ENCODE assay signal across 23 mouse cellular contexts in the genomic region with DNA sequence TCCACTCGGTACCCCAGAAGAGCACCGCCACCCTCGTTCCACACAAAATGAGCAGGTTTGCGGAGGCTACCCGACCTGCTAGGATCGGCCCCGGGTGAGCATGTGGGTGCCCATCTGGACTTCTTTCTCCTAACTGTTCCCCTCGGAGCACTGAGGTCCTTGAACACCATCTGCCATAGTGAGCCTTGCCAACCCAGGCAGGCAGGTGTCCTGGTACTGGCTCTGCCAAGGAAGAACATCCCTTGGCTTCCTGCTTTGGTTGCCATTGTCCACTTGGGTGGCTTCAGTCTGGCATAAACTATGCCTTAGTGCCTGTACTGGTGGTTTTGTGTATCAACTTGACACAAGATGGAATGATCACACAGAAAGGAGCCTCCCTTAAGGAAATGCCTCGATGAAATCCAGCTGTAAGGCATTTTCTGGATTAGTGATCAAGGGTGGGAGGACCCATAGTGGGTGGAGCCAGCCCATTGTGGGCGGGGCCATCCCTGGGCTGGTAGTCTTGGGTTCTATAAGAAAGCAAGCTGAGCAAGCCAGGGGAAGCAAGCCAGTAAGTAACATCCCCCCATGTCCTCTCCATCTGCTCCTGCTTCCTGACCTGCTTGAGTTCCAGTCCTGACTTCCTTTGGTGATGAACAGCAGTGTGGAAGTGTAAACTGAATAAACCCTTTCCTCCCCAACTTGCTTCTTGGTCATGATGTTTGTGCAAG. TPM values are rescaled to one million over a fixed set of nuclear protein-coding genes. Genes with fewer than 3 reads are reported as not detected.
A peak's percentile ranks its signal among the peaks of the same experiment; 100 is the strongest.
DNase-seq lines count a peak whose midpoint lies in the region; ATAC-seq lines count a peak whose summit lies in the region.
"Had no signal": no experiment of that assay in that cellular context is flagged by ENCODE, and none has a peak within 500 bp of the region (broad histone marks: within the 10 kb centered on the region; RNA-seq: fewer than 3 reads in every experiment).

No protein-coding gene starts in this region.

- no peak overlapping the region for H3K27ac ChIP-seq in embryonic facial prominence, embryonic 11.5 days (replicated peaks; ENCODE audit: low read depth, low read length)
- no peak overlapping the region for H3K27ac ChIP-seq in embryonic facial prominence, embryonic 10.5 days (replicated peaks)
- no peak overlapping the region for H3K27ac ChIP-seq in forebrain, embryonic 14.5 days (ENCODE audit: low read depth, low read length)
- H3K27ac ChIP-seq: forebrain, embryonic 15.5 days; kidney, postnatal 0 days; midbrain, embryonic 13.5 days had no signal

- ATAC-seq in embryonic facial prominence, embryonic 11.5 days (replicated peaks; ENCODE audit: insufficient number of reproducible peaks, low FRiP score, low TSS enrichment, low read depth) = no peak
- no peak for ATAC-seq in forebrain, embryonic 14.5 days
- ATAC-seq: forebrain, embryonic 15.5 days; liver, postnatal 0 days; midbrain, embryonic 13.5 days had no signal

- H3K36me3 ChIP-seq in embryonic facial prominence, embryonic 11.5 days (replicated peaks; ENCODE audit: control insufficient read depth, insufficient read depth, low read depth, low read length) = no peaks in the 10 kb centered on the region
- H3K36me3 ChIP-seq in embryonic facial prominence, embryonic 10.5 days (replicated peaks) = no peaks in the 10 kb centered on the region
- no peaks in the 10 kb centered on the region for H3K36me3 ChIP-seq in forebrain, embryonic 14.5 days (ENCODE audit: control insufficient read depth, insufficient read depth, low read length)
- H3K36me3 ChIP-seq: forebrain, embryonic 15.5 days; midbrain, embryonic 13.5 days had no signal

- H3K9ac ChIP-seq in embryonic facial prominence, embryonic 11.5 days (replicated peaks; ENCODE audit: low read length) = no peak overlapping the region
- H3K9ac ChIP-seq in forebrain, embryonic 14.5 days (ENCODE audit: low read length) = no peak overlapping the region
- H3K9ac ChIP-seq: forebrain, embryonic 15.5 days; liver, postnatal 0 days; midbrain, embryonic 13.5 days had no signal

- DNase-seq in embryonic facial prominence, embryonic 11.5 days (ENCODE audit: low spot score) = peak; percentile 22
- no peak for DNase-seq in embryonic facial prominence, embryonic 10.5 days (ENCODE audit: low spot score)
- peak; percentile 43 for DNase-seq in R1 (ENCODE audit: low read depth, low spot score)
- peak; percentile 97 for DNase-seq in cerebellum, adult 11 months
- DNase-seq in cerebellum, adult 9-11 months = peak; percentile 99
- no peak for DNase-seq in kidney, postnatal 4 days
- DNase-seq in testis, postnatal 14 days (ENCODE audit: low spot score) = no peak
- no peak for DNase-seq in forebrain, embryonic 14.5 days (ENCODE audit: low spot score)
- DNase-seq: kidney, adult 11 months; liver, postnatal 0 days; lung, postnatal 14 days; right cerebral cortex, postnatal 14 days; spleen, adult 18-20 months; thymus, postnatal 25 days had no signal

- no peaks in the 10 kb centered on the region for H3K27me3 ChIP-seq in embryonic facial prominence, embryonic 11.5 days (ENCODE audit: control insufficient read depth, insufficient read depth, low read length)
- no peaks in the 10 kb centered on the region for H3K27me3 ChIP-seq in embryonic facial prominence, embryonic 10.5 days (replicated peaks; ENCODE audit: low read depth, poor library complexity, severe bottlenecking)
- H3K27me3 ChIP-seq in forebrain, embryonic 14.5 days (replicated peaks; ENCODE audit: control insufficient read depth, insufficient read depth, low read length) = no peaks in the 10 kb centered on the region
- H3K27me3 ChIP-seq: forebrain, embryonic 15.5 days; midbrain, embryonic 13.5 days had no signal

- H3K4me2 ChIP-seq in embryonic facial prominence, embryonic 11.5 days (ENCODE audit: low read depth, low read length) = no peak overlapping the region
- no peak overlapping the region for H3K4me2 ChIP-seq in forebrain, embryonic 14.5 days (ENCODE audit: low read length)
- H3K4me2 ChIP-seq: forebrain, embryonic 15.5 days; heart, embryonic 11.5 days; midbrain, embryonic 13.5 days had no signal

- H3K4me3 ChIP-seq in embryonic facial prominence, embryonic 11.5 days (ENCODE audit: low read depth, low read length) = no peak overlapping the region
- no peak overlapping the region for H3K4me3 ChIP-seq in embryonic facial prominence, embryonic 10.5 days
- H3K4me3 ChIP-seq in forebrain, embryonic 14.5 days (ENCODE audit: low read depth, low read length) = no peak overlapping the region
- H3K4me3 ChIP-seq: forebrain, embryonic 15.5 days; midbrain, embryonic 13.5 days had no signal

- H3K4me1 ChIP-seq in embryonic facial prominence, embryonic 11.5 days (ENCODE audit: control insufficient read depth, insufficient read depth, low read length) = no peaks in the 10 kb centered on the region
- H3K4me1 ChIP-seq in embryonic facial prominence, embryonic 10.5 days = peaks cover 7% of the 10 kb centered on the region; the same call in 1 of the 2 replicates
- H3K4me1 ChIP-seq in forebrain, embryonic 14.5 days (ENCODE audit: control insufficient read depth, insufficient read depth, low read length) = no peaks in the 10 kb centered on the region
- H3K4me1 ChIP-seq: forebrain, embryonic 15.5 days had no signal

- no peaks in the 10 kb centered on the region for H3K9me3 ChIP-seq in embryonic facial prominence, embryonic 11.5 days (replicated peaks; ENCODE audit: control insufficient read depth, low read length)
- peaks cover 2% of the 10 kb centered on the region; the same call in 1 of the 2 replicates for H3K9me3 ChIP-seq in embryonic facial prominence, embryonic 10.5 days
- no peaks in the 10 kb centered on the region for H3K9me3 ChIP-seq in forebrain, embryonic 14.5 days (replicated peaks; ENCODE audit: control insufficient read depth, low read length)
- H3K9me3 ChIP-seq: forebrain, embryonic 15.5 days; midbrain, embryonic 13.5 days had no signal

- 83% methylated on average over 10 of the region's 10 CpGs for WGBS in embryonic facial prominence, embryonic 11.5 days
- WGBS in embryonic facial prominence, embryonic 10.5 days = 84% methylated on average over 10 of the region's 10 CpGs
- 64% methylated on average over 10 of the region's 10 CpGs for WGBS in forebrain, embryonic 14.5 days

RNA-seq across cellular contexts. Expression of a gene that starts 28.7 kb away (rescaled TPM):
- polyA plus RNA-seq in embryonic facial prominence, embryonic 11.5 days (2014; fragmentation: Nextera tagmentation; extraction: Ambion mirVana) = 1.6 and 1.7 TPM in 2 replicates
- 0.41 and 0.69 TPM in 2 replicates for polyA plus RNA-seq in embryonic facial prominence, embryonic 10.5 days (2016; fragmentation: Nextera tagmentation; extraction: Ambion mirVana)
- polyA plus RNA-seq in forebrain, embryonic 14.5 days (2014; fragmentation: Nextera tagmentation; extraction: Ambion mirVana) = 1.6 and 1.7 TPM in 2 replicates

RNA-seq across cellular contexts. Expression of a gene that starts 45.7 kb away (rescaled TPM):
- polyA plus RNA-seq in embryonic facial prominence, embryonic 11.5 days (2014; fragmentation: Nextera tagmentation; extraction: Ambion mirVana) = not detected in 2 replicates
- not detected in 2 replicates for polyA plus RNA-seq in embryonic facial prominence, embryonic 10.5 days (2016; fragmentation: Nextera tagmentation; extraction: Ambion mirVana)
- polyA plus RNA-seq in forebrain, embryonic 14.5 days (2014; fragmentation: Nextera tagmentation; extraction: Ambion mirVana) = not detected in 2 replicates
- polyA plus RNA-seq: embryonic facial prominence, embryonic 14.5 days; forebrain, embryonic 15.5 days; heart, embryonic 11.5 days; heart, postnatal 0 days; kidney, postnatal 0 days; limb, embryonic 11.5 days; liver, adult 2 months; liver, postnatal 0 days; midbrain, embryonic 13.5 days; neural tube, embryonic 11.5 days had no signal

RNA-seq across cellular contexts. Expression of a gene that starts 56.7 kb away (rescaled TPM):
- 1.6 and 2.0 TPM in 2 replicates for polyA plus RNA-seq in embryonic facial prominence, embryonic 11.5 days (2014; fragmentation: Nextera tagmentation; extraction: Ambion mirVana)
- polyA plus RNA-seq in embryonic facial prominence, embryonic 10.5 days (2016; fragmentation: Nextera tagmentation; extraction: Ambion mirVana) = 3.6 and 4.0 TPM in 2 replicates
- polyA plus RNA-seq in forebrain, embryonic 14.5 days (2014; fragmentation: Nextera tagmentation; extraction: Ambion mirVana) = 5.0 and 5.8 TPM in 2 replicates

Comparison
In these comparisons a context has a peak if more than half of its experiments do, and no peak if none do; other contexts are left out.
1. DNase-seq: peak in embryonic facial prominence, embryonic 11.5 days (single experiment), R1 (single experiment), cerebellum, adult 11 months (single experiment) and cerebellum, adult 9-11 months (single experiment); none in embryonic facial prominence, embryonic 10.5 days (single experiment), kidney, postnatal 4 days (0 of 2), testis, postnatal 14 days (single experiment) and forebrain, embryonic 14.5 days (single experiment).